Mouse (Mus musculus) left cerebral cortex, adult 9 months (tissue): ENCODE measurements around the gene Gstt3.

Experiments used
- DNase-seq, 2 experiments: peaks; one replicate each; pipeline ENCODE4 v3.0.0; 2022; ENCODE audit warnings: low spot score in 2 of 2

Gene Gstt3

GRCm38 (mm10) chr10:75780769-75781578 is at the start of gene Gstt3, which contains the start of gene Gm20441:
Gene Gstt3, minus strand, starts transcription at chr10:75781414.
Gene Gm20441, minus strand, starts transcription at chr10:75780954.
- no peak for DNase-seq

- DNase-seq: no peak
Observed at GRCm38 (mm10) chr10:75830275-75830670, 49.1 kb upstream of the Gstt3 start.

- DNase-seq: no peak
Observed at GRCm38 (mm10) chr10:75829529-75830274, 48.5 kb upstream of the Gstt3 start.

- peak in 1 of 2 experiments; percentile 59 for DNase-seq
Observed at GRCm38 (mm10) chr10:75828500-75828931, 47.3 kb upstream of the Gstt3 start.

- DNase-seq: no peak
Observed at GRCm38 (mm10) chr10:75827668-75828360, 46.6 kb upstream of the Gstt3 start.

- no peak for DNase-seq
Observed at GRCm38 (mm10) chr10:75824530-75824929, 43.3 kb upstream of the Gstt3 start.

- no peak for DNase-seq
Observed at GRCm38 (mm10) chr10:75823782-75824181, 42.6 kb upstream of the Gstt3 start.

- DNase-seq: no peak
Observed at GRCm38 (mm10) chr10:75822443-75822842, 41.2 kb upstream of the Gstt3 start, which contains the start of gene Gstt4. Gene Gstt4, minus strand, starts transcription at chr10:75822543.

- no peak for DNase-seq
Observed at GRCm38 (mm10) chr10:75819882-75820281, 38.7 kb upstream of the Gstt3 start.

GRCm38 (mm10) chr10:75818641-75819040 is 37.4 kb upstream of the Gstt3 start:
- no peak for DNase-seq

- DNase-seq: no peak
Observed at GRCm38 (mm10) chr10:75804217-75804616, 23.0 kb upstream of the Gstt3 start.

GRCm38 (mm10) chr10:75798176-75798696 is 17.0 kb upstream of the Gstt3 start, which contains the start of gene Gstt1:
Gene Gstt1, minus strand, starts transcription at chr10:75798584.
- DNase-seq: peak in 1 of 2 experiments; percentile 41

GRCm38 (mm10) chr10:75797619-75798175 is 16.5 kb upstream of the Gstt3 start:
- DNase-seq: peak; percentile 22 to 55

- DNase-seq: no peak
Observed at GRCm38 (mm10) chr10:75796731-75797516, 15.7 kb upstream of the Gstt3 start.

- DNase-seq: no peak
Observed at GRCm38 (mm10) chr10:75794880-75795279, 13.7 kb upstream of the Gstt3 start.

GRCm38 (mm10) chr10:75790773-75791172 is 9.6 kb upstream of the Gstt3 start:
- no peak for DNase-seq

- DNase-seq: no peak
Observed at GRCm38 (mm10) chr10:75789841-75790240, 8.6 kb upstream of the Gstt3 start.

GRCm38 (mm10) chr10:75789081-75789735 is 8.0 kb upstream of the Gstt3 start:
- DNase-seq: no peak

- peak in 1 of 2 experiments; percentile 33 for DNase-seq
Observed at GRCm38 (mm10) chr10:75788277-75788676, 7.1 kb upstream of the Gstt3 start.

- no peak for DNase-seq
Observed at GRCm38 (mm10) chr10:75785442-75785841, 4.2 kb upstream of the Gstt3 start.
